Mouse (Mus musculus) spleen, embryonic (tissue): ENCODE results near the gene Sowahd.

Experiments
- CTCF ChIA-PET: fragments of 350-600 bp; sonication (Branson Sonifier 250); formaldehyde crosslinking; loops from one replicate; lab custom pipeline; 2022; lab: Charles Lee

The Sowahd gene

GRCm38 (mm10) chrX:37091457-37091856 is 42.8 kb downstream of the Sowahd start:
- CTCF ChIA-PET: no interaction called here

GRCm38 (mm10) chrX:37095106-37095768 is 46.6 kb downstream of the Sowahd start:
- CTCF ChIA-PET: interaction anchor here (1.8 kb wide), 1 partner anchor 15 kb away, joined by 5 read pairs; the partner anchor contains the start of gene Upf3b

- CTCF ChIA-PET: interaction anchor here (0.6 to 0.7 kb wide), 2 partner anchors 21 to 205 kb away, joined by 3 to 9 read pairs; no protein-coding TSS in a partner anchor
Measured at GRCm38 (mm10) chrX:37098681-37099080, 50.0 kb downstream of the Sowahd start.
